Mouse (Mus musculus) kidney, adult 2 months (tissue): Measurements from ENCODE around the gene Spsb4.

Source experiments
- CTCF ChIP-seq: fragments of 200-500 bp; conservative IDR thresholded peaks from 2 replicates; pipeline ENCODE4 v1.5.1; 2011; ENCODE audit warnings: low read depth, mild to moderate bottlenecking, control low read depth, low read length, moderate library complexity, mixed read lengths; ENCODE audit not compliant: insufficient read depth, insufficient read length
- POLR2A ChIP-seq: fragments of 200-500 bp; IDR thresholded peaks from one replicate; pipeline ENCODE4 v1.6.1; 2011; ENCODE audit warnings: low read depth, low read length, control low read depth

DNA sequence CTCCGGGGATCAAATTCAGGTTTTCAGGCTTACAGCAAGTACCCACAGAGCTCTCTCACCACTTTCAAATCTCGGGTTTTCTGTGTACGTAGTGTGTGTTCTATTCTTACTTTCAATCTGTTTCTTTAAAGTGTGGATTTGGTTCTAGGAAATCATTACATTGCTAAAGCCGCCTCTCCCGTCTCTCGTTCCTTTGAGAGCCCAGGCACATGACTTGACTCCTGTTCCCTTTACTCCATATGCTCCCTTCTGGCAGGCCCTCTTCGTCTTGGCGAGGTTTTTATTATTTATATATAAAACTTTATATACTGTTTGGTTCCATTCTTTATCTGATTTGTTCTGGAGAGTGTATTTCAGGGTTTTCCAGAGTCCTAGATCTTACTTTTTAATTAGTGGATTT, 85.9 kb downstream of the Spsb4 start:
- TF ChIP-seq CTCF (no peak), POLR2A (no peak)
